Mouse (Mus musculus) central nervous system, embryonic 11.5 days (tissue): ENCODE results near the gene Mecr. TPM values are rescaled to one million over a fixed set of nuclear protein-coding genes. Genes with fewer than 3 reads are reported as not detected.

Source experiments
- polyA plus RNA-seq: library from polyadenylated mRNA; depleted of rRNA; stranded (reverse); fragments of >200 nt; gene quantifications from 2 replicates; pipeline ENCODE4 v1.2.3, GENCODE M21; 2012; rRNA removed

Mecr gene
- polyA plus RNA-seq: 36.4 and 39.3 TPM in 2 replicates

GRCm38 (mm10) chr4:131843290-131843743 is at the start of gene Mecr:
Gene Mecr, plus strand, starts transcription at chr4:131843470.

GRCm38 (mm10) chr4:131837872-131838524 is 5.3 kb upstream of the Mecr start, which contains the start of gene Ptpru:
Gene Ptpru, minus strand, starts transcription at chr4:131838288.

DNA sequence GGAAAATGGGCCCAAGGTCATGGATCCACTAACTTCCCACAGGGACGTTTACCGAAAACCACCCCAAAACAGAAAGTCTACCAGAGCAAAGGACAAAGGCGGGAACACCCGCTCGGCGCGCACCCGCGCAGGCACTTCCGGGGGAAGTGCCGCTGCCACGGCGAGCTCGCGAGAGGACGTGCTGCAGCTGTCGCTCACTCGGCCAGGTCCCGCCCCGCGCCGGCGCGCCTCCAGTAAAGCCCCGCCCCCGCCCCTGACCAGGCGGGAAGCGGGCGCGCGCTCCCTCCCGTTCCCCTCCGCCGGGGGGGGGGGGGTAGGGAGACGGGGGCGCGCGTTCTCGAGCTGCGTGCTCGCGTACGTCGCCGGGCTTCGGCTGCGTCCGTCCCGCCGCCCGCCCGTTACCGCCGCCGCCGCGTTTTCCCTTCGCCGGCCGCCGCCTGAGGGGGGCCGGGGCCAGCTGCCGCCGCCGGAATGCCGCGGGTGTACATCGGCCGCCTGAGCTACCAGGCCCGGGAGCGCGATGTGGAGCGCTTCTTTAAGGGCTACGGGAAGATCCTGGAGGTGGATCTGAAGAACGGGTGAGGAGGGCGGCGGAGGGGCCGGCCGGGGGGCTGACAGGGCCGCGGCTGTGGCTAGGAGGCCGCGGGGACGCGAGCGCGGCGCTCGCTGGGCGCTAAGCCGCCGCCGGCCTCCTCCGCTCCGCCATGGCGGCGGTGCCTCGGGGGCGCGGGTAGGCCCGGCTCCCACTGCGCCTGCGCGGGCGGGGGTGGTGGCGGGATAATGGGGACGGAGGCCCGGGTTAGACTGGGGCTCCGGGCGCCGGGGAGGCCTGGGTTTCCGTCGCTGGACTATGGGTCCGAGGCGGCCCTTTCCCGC is 30.3 kb downstream of the Mecr start, which contains the start of gene Srsf4:
TSS of gene Srsf4 (plus strand) at position 325 of the 876 bp plus-strand sequence.

Other genes starting within 250 kb of the Mecr start
- gene Ptpru, start 5.2 kb upstream of the Mecr start, polyA plus RNA-seq: 22.2 and 25.4 TPM in 2 replicates
- 138 and 226 TPM in 2 replicates for gene Srsf4, start 30.1 kb downstream of the Mecr start, polyA plus RNA-seq
- gene Tmem200b, start 78.3 kb downstream of the Mecr start, polyA plus RNA-seq: 2.4 and 4.9 TPM in 2 replicates
- 0.02 and 0.05 TPM in 2 replicates for gene Gm10300, start 231.2 kb downstream of the Mecr start, polyA plus RNA-seq
- gene Epb41, start 231.9 kb downstream of the Mecr start, polyA plus RNA-seq: 145 and 147 TPM in 2 replicates